Mouse (Mus musculus): ENCODE data around the gene Cbx2.

Cbx2 gene

DNA sequence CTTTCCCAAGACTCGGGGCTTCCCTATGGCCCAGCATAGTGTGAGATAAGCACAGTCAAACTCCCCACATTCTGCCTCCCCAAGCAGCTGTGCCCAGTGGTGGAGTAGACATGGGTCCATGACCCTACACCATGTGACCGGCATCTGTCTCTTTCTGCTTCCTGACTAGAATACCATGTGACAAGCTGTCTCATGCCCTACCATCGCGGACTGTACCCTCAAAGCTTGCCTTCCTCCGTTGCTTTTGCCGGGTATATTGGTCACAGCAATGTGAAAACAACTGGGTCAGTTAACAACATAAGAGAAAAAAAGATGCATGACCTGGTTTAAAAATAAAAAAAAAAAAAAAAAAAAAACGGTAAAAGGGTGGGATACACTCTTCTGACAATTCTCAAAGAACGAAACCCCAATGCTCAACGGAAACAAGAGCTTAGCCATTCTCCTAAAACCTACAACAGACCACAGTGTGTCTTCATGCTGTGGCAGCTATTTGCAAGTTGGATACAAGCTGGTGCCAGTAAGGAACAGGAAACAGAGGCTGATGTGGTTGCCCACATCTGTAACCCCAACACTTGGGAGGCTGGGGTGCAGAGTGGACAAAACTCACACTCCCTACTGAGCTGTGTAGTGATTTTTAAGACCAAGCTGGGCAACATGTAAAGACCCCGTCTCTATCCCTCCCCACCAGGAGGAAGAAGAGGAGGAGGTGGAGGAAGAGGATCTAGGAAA is 17.1 kb upstream of the Cbx2 start:
- H3K27me3 ChIP-seq (ENCODE audit: insufficient read depth, low read length), result peaks cover 41% of the 10 kb centered on the region
- no peaks in the 10 kb centered on the region for H3K36me3 ChIP-seq (ENCODE audit: insufficient read depth, low read length)
- no peak for TF ChIP-seq CTCF (conservative IDR thresholded peaks at IDR 0.05; ENCODE audit: low read length)
- no peak for TF ChIP-seq POU5F1 (IDR thresholded peaks at IDR 0.05; ENCODE audit: borderline replicate concordance, low read length)
- no peak for TF ChIP-seq NANOG (IDR thresholded peaks at IDR 0.05; ENCODE audit: borderline replicate concordance, low read length)
- no peaks in the 10 kb centered on the region for H3K9me3 ChIP-seq (ENCODE audit: low read length)
- H3K4me1 ChIP-seq (replicated peaks; ENCODE audit: low read depth, low read length), result peaks cover 21% of the 10 kb centered on the region
- H3K4me3 ChIP-seq (replicated peaks; ENCODE audit: low read length), result no peak overlapping the region

DNA sequence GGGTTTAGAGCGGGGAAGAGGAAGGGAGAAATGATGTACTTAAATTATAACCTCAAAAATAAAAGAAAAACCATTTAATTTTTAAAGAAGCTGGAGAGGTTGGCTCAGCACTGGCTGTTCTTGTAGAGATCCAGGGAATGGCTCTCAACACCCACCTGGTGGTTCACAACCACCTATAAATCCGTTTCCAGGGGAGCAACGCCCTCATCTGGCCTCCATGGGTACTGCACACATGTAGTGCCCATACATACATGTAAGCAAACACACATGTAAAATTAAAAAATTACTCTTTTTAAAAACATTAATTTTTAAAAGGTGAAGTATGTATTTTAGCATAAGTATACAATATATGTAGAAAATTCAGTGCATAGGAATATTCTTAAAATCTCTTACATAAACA is 16.3 kb upstream of the Cbx2 start:
- TF ChIP-seq CTCF (conservative IDR thresholded peaks at IDR 0.05; ENCODE audit: low read length) (peak; percentile 66), NANOG (IDR thresholded peaks at IDR 0.05; ENCODE audit: borderline replicate concordance, low read length) (no peak)
- no peaks in the 10 kb centered on the region for H3K9me3 ChIP-seq (ENCODE audit: low read length)
- H3K27me3 ChIP-seq (ENCODE audit: insufficient read depth, low read length), result peaks cover 36% of the 10 kb centered on the region
- H3K4me3 ChIP-seq (replicated peaks; ENCODE audit: low read length), result no peak overlapping the region
- peaks cover 21% of the 10 kb centered on the region for H3K4me1 ChIP-seq (replicated peaks; ENCODE audit: low read depth, low read length)
- H3K36me3 ChIP-seq (ENCODE audit: insufficient read depth, low read length), result no peaks in the 10 kb centered on the region

DNA sequence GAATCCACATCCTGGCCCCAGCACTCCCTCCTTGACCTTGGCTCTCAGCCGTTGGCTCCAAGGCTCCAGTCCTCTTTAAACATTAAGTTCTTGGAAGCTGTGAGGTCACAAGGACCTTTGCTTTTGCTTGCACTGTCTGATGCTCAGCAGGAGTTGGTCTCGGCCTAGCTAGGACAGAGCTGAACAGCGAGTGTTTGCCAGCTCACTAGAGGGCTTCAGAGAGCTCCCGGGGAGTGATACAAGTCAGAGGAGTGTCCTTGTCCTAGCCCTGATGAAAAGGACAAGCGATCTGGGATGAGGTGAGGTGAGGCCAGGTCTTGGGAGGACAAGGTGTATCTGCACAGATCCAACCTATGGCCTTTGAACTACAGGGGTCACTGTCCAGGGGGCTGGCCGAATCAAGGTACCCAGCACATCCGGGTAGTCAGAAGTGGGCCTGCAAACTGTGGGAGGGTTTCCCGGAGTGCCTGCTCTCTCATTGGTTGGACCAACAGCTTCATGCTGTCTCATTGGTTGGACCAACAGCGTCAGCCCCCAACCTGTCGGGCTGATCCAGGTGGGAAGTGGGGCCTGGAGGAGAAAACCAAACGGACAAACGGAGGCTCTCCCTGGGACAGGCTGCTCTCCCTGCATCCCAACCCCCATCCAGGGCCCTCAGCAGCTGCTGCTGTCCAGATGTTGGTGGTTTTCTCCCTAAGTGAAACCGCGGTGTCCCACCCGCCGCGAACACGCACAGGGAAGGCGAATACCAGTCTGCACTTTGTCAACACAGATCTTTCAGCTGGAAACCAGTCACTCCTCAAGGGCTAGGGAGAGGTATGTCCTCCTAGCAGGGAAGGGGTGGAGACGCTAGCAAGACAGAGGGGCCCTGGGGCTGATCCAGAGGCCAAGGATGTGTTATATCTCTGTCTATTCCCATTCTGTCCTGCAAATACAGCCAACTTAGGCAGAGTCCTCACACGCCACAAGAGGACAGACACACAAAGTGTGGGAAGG is 15.0 kb upstream of the Cbx2 start:
- no peak for TF ChIP-seq NANOG (IDR thresholded peaks at IDR 0.05; ENCODE audit: borderline replicate concordance, low read length)
- TF ChIP-seq POU5F1 (IDR thresholded peaks at IDR 0.05; ENCODE audit: borderline replicate concordance, low read length), result no peak
- no peak for TF ChIP-seq CTCF (conservative IDR thresholded peaks at IDR 0.05; ENCODE audit: low read length)
- Histone ChIP-seq H3K9me3 (ENCODE audit: low read length) (no peaks in the 10 kb centered on the region), H3K4me1 (replicated peaks; ENCODE audit: low read depth, low read length) (peaks cover 21% of the 10 kb centered on the region), H3K4me3 (replicated peaks; ENCODE audit: low read length) (peak overlapping the region; percentile 74), H3K27me3 (ENCODE audit: insufficient read depth, low read length) (peaks cover 23% of the 10 kb centered on the region), H3K36me3 (ENCODE audit: insufficient read depth, low read length) (no peaks in the 10 kb centered on the region)

DNA sequence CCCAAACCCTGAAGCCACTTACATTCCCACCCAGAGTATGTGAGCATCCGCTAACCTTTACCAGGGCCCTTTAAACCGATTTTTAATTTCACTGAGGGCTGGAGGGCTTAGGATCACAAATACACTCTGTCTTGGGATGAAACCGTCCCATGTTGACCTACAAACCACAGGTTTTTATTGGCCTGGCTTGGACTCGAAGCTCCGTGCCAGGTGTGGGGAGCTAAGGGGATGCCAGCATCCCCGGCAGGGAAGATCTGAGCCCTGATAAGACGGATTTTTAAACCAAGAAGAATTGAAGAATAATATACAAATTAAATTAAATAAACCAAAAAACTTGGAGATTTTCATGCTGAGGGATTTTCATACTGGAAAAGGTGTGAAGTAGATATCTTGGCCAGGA is 8.3 kb upstream of the Cbx2 start:
- no peaks in the 10 kb centered on the region for H3K4me1 ChIP-seq (replicated peaks; ENCODE audit: low read depth, low read length)
- TF ChIP-seq CTCF (conservative IDR thresholded peaks at IDR 0.05; ENCODE audit: low read length), result no peak
- H3K36me3 ChIP-seq (ENCODE audit: insufficient read depth, low read length), result no peaks in the 10 kb centered on the region
- H3K4me3 ChIP-seq (replicated peaks; ENCODE audit: low read length), result no peak overlapping the region
- 0 out of 2 replicates have a peak, but pooled peaks cover 3% of the 10 kb centered on the region for H3K9me3 ChIP-seq (ENCODE audit: low read length)
- peaks cover 19% of the 10 kb centered on the region for H3K27me3 ChIP-seq (ENCODE audit: insufficient read depth, low read length)

- H3K9me3 ChIP-seq (ENCODE audit: low read length), result 0 out of 2 replicates have a peak, but pooled peaks cover 3% of the 10 kb centered on the region
- TF ChIP-seq POU5F1 (IDR thresholded peaks at IDR 0.05; ENCODE audit: borderline replicate concordance, low read length), result no peak
- TF ChIP-seq NANOG (IDR thresholded peaks at IDR 0.05; ENCODE audit: borderline replicate concordance, low read length), result no peak
- TF ChIP-seq CTCF (conservative IDR thresholded peaks at IDR 0.05; ENCODE audit: low read length), result no peak
- H3K4me1 ChIP-seq (replicated peaks; ENCODE audit: low read depth, low read length), result peaks cover 7% of the 10 kb centered on the region; the same call in 1 of the 2 replicates
- peaks cover 48% of the 10 kb centered on the region for H3K27me3 ChIP-seq (ENCODE audit: insufficient read depth, low read length)
- no peaks in the 10 kb centered on the region for H3K36me3 ChIP-seq (ENCODE audit: insufficient read depth, low read length)
- no peak overlapping the region for H3K4me3 ChIP-seq (replicated peaks; ENCODE audit: low read length)
Observed at GRCm38 (mm10) chr11:119017506-119017905, 5.3 kb upstream of the Cbx2 start.

DNA sequence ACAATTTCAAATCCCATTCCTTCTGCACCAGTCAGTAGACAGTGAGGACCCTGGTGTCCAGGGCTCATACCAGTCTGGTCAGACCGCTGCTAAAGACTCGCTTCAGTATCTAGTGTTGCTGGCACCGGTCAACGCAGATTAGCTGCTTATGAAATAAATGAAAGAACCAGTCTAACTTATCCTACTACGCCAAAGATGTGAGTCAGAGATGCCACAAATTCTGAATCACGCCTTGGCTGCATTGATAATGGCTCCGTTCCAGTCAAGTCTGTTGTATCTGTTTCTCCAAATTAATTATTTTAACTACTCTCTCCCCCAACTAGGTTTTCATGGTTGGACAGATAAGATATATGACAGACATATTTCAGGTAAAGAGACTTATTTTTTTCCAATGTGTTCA is 1.6 kb upstream of the Cbx2 start:
- peaks cover 15% of the 10 kb centered on the region for H3K36me3 ChIP-seq (ENCODE audit: insufficient read depth, low read length)
- peaks cover 59% of the 10 kb centered on the region for H3K27me3 ChIP-seq (ENCODE audit: insufficient read depth, low read length)
- H3K9me3 ChIP-seq (ENCODE audit: low read length), result no peaks in the 10 kb centered on the region
- H3K4me1 ChIP-seq (replicated peaks; ENCODE audit: low read depth, low read length), result peaks cover 30% of the 10 kb centered on the region
- TF ChIP-seq POU5F1 (IDR thresholded peaks at IDR 0.05; ENCODE audit: borderline replicate concordance, low read length) (no peak), NANOG (IDR thresholded peaks at IDR 0.05; ENCODE audit: borderline replicate concordance, low read length) (no peak), CTCF (conservative IDR thresholded peaks at IDR 0.05; ENCODE audit: low read length) (no peak)
- H3K4me3 ChIP-seq (replicated peaks; ENCODE audit: low read length), result no peak overlapping the region

GRCm38 (mm10) chr11:119022068-119022894 is 481 bp upstream of the Cbx2 start:
- no peaks in the 10 kb centered on the region for H3K9me3 ChIP-seq (ENCODE audit: low read length)
- H3K4me1 ChIP-seq (replicated peaks; ENCODE audit: low read depth, low read length), result peaks cover 35% of the 10 kb centered on the region
- peaks cover 57% of the 10 kb centered on the region for H3K27me3 ChIP-seq (ENCODE audit: insufficient read depth, low read length)
- peak; percentile 41 for TF ChIP-seq CTCF (conservative IDR thresholded peaks at IDR 0.05; ENCODE audit: low read length)
- TF ChIP-seq NANOG (IDR thresholded peaks at IDR 0.05; ENCODE audit: borderline replicate concordance, low read length), result no peak
- TF ChIP-seq POU5F1 (IDR thresholded peaks at IDR 0.05; ENCODE audit: borderline replicate concordance, low read length), result no peak
- H3K4me3 ChIP-seq (replicated peaks; ENCODE audit: low read length), result peak overlapping the region; percentile 98
- peaks cover 26% of the 10 kb centered on the region for H3K36me3 ChIP-seq (ENCODE audit: insufficient read depth, low read length)

- H3K36me3 ChIP-seq (ENCODE audit: insufficient read depth, low read length), result peaks cover 39% of the 10 kb centered on the region
- TF ChIP-seq NANOG (IDR thresholded peaks at IDR 0.05; ENCODE audit: borderline replicate concordance, low read length), result no peak
- no peak for TF ChIP-seq POU5F1 (IDR thresholded peaks at IDR 0.05; ENCODE audit: borderline replicate concordance, low read length)
- TF ChIP-seq CTCF (conservative IDR thresholded peaks at IDR 0.05; ENCODE audit: low read length), result no peak
Observed at GRCm38 (mm10) chr11:119023616-119023980, 836 bp downstream of the Cbx2 start.

More at GRCm38 (mm10) chr11:119023616-119023980, 836 bp downstream of the Cbx2 start:
- H3K9me3 ChIP-seq (ENCODE audit: low read length), result no peaks in the 10 kb centered on the region
- H3K4me3 ChIP-seq (replicated peaks; ENCODE audit: low read length), result peak overlapping the region; percentile 98
- H3K4me1 ChIP-seq (replicated peaks; ENCODE audit: low read depth, low read length), result peaks cover 46% of the 10 kb centered on the region
- peaks cover 50% of the 10 kb centered on the region for H3K27me3 ChIP-seq (ENCODE audit: insufficient read depth, low read length)

All from E14TG2a.4 (cell line).